Mouse (Mus musculus) neural tube, embryonic 13.5 days (tissue): ENCODE results near the gene Fgf18. TPM values are rescaled to one million over a fixed set of nuclear protein-coding genes. Genes with fewer than 3 reads are reported as not detected.

Source experiments
- ATAC-seq: fragments of 200-750 bp; cut with Nextera tagmentation; 2 replicates; pipeline ENCODE4 v1.8.0; 2017; ENCODE audit warnings: low read depth, mild to moderate bottlenecking, moderate TSS enrichment, moderate library complexity
- H3K27ac ChIP-seq: fragments of 300-500 bp; sonication (generic); replicated peaks from 2 replicates; pipeline ENCODE4 v1.5.1; 2015; ENCODE audit warnings: moderate library complexity, mild to moderate bottlenecking, inconsistent platforms
- H3K27me3 ChIP-seq: fragments of 300-500 bp; sonication (generic); 2 replicates; pipeline ENCODE4 v1.6.1; 2015; ENCODE audit warnings: mild to moderate bottlenecking, inconsistent platforms
- H3K36me3 ChIP-seq: fragments of 300-500 bp; sonication (generic); 2 replicates; pipeline ENCODE4 v1.6.1; 2015; ENCODE audit warnings: mild to moderate bottlenecking, inconsistent platforms
- H3K4me1 ChIP-seq: fragments of 300-500 bp; sonication (generic); replicated peaks from 2 replicates; pipeline ENCODE4 v1.6.1; 2015; ENCODE audit warnings: inconsistent platforms
- H3K4me2 ChIP-seq: fragments of 300-500 bp; sonication (generic); 2 replicates; pipeline ENCODE4 v1.6.1; 2015; ENCODE audit warnings: inconsistent platforms, mild to moderate bottlenecking, moderate library complexity
- H3K4me3 ChIP-seq: fragments of 300-500 bp; sonication (generic); 2 replicates; pipeline ENCODE4 v1.5.1; 2015; ENCODE audit warnings: mild to moderate bottlenecking, inconsistent platforms
- H3K9ac ChIP-seq: fragments of 300-500 bp; sonication (generic); 2 replicates; pipeline ENCODE4 v1.6.1; 2015; ENCODE audit warnings: moderate library complexity, mild to moderate bottlenecking, inconsistent platforms
- H3K9me3 ChIP-seq: fragments of 300-500 bp; sonication (generic); 2 replicates; pipeline ENCODE4 v1.6.1; 2016; ENCODE audit warnings: inconsistent platforms
- WGBS: fragments of 180-500 bp; shearing (Covaris S2); methylation state at CpG from one replicate; pipeline ENCODE4 v1.1.7; 2015; 5-methylcytosine and 5-hydroxymethylcytosine counted together
- polyA plus RNA-seq: library from polyadenylated mRNA; unstranded; fragments of >200 nt; fragmentation: Nextera tagmentation; extraction: Ambion mirVana; gene quantifications from 2 replicates; pipeline ENCODE4 v1.2.1, GENCODE M21; 2015

Fgf18 gene
- polyA plus RNA-seq, 1 experiment from 2014 or later = 10.8 TPM

- Histone ChIP-seq H3K4me1 (peaks cover 45% of the 10 kb centered on the region), H3K4me3 (peak overlapping the region; percentile 67), H3K9me3 (no peaks in the 10 kb centered on the region), H3K4me2 (peak overlapping the region; percentile 86), H3K36me3 (peaks cover 40% of the 10 kb centered on the region), H3K27ac (peak overlapping the region; percentile 88), H3K9ac (peak overlapping the region; percentile 83), H3K27me3 (peaks cover 21% of the 10 kb centered on the region)
- 6% methylated on average over 23 of the region's 23 CpGs for WGBS
- ATAC-seq = peak; percentile 65
Observed at GRCm38 (mm10) chr11:33148338-33149087, 1.3 kb upstream of the Fgf18 start.

- under 1% methylated on average over 80 of the region's 85 CpGs for WGBS
Observed at GRCm38 (mm10) chr11:33147572-33148337, 555 bp upstream of the Fgf18 start.

GRCm38 (mm10) chr11:33146651-33147131, 509 bp downstream of the Fgf18 start:
- Histone ChIP-seq H3K9me3 (no peaks in the 10 kb centered on the region), H3K4me3 (peak overlapping the region; percentile 67), H3K27ac (peak overlapping the region; percentile 88), H3K4me2 (peak overlapping the region; percentile 86), H3K9ac (peak overlapping the region; percentile 83), H3K27me3 (peaks cover 26% of the 10 kb centered on the region), H3K36me3 (peaks cover 23% of the 10 kb centered on the region), H3K4me1 (peaks cover 48% of the 10 kb centered on the region)
- 1% methylated on average over 30 of the region's 30 CpGs for WGBS
- peak; percentile 24 for ATAC-seq

More at GRCm38 (mm10) chr11:33147572-33148337, 555 bp upstream of the Fgf18 start:
- peak; percentile 78 for ATAC-seq
- peaks cover 26% of the 10 kb centered on the region for H3K27me3 ChIP-seq
- H3K27ac ChIP-seq = peak overlapping the region; percentile 88
- peak overlapping the region; percentile 83 for H3K9ac ChIP-seq
- H3K36me3 ChIP-seq = peaks cover 33% of the 10 kb centered on the region
- H3K4me3 ChIP-seq = peak overlapping the region; percentile 67
- peak overlapping the region; percentile 86 for H3K4me2 ChIP-seq
- peaks cover 48% of the 10 kb centered on the region for H3K4me1 ChIP-seq
- no peaks in the 10 kb centered on the region for H3K9me3 ChIP-seq

GRCm38 (mm10) chr11:33146143-33146497, 1.1 kb downstream of the Fgf18 start:
- 7% methylated on average over 9 of the region's 9 CpGs for WGBS
- Histone ChIP-seq H3K36me3 (peaks cover 18% of the 10 kb centered on the region), H3K4me3 (peak overlapping the region; percentile 67), H3K4me2 (peak overlapping the region; percentile 86), H3K27ac (peak overlapping the region; percentile 88; the same call in 1 of the 2 replicates), H3K4me1 (peaks cover 48% of the 10 kb centered on the region), H3K27me3 (peaks cover 26% of the 10 kb centered on the region), H3K9me3 (no peaks in the 10 kb centered on the region), H3K9ac (peak overlapping the region; percentile 83)
- ATAC-seq = peak; percentile 36

GRCm38 (mm10) chr11:33145201-33146142, 1.7 kb downstream of the Fgf18 start:
- Histone ChIP-seq H3K36me3 (peaks cover 11% of the 10 kb centered on the region), H3K27me3 (peaks cover 26% of the 10 kb centered on the region), H3K4me1 (peaks cover 50% of the 10 kb centered on the region), H3K9me3 (no peaks in the 10 kb centered on the region), H3K27ac (no peak overlapping the region), H3K4me2 (peak overlapping the region; percentile 86), H3K9ac (peak overlapping the region; percentile 83), H3K4me3 (peak overlapping the region; percentile 67)
- WGBS = 23% methylated on average over 7 of the region's 7 CpGs
- ATAC-seq = no peak

- Histone ChIP-seq H3K27ac (no peak overlapping the region), H3K4me1 (peaks cover 57% of the 10 kb centered on the region), H3K9me3 (no peaks in the 10 kb centered on the region), H3K27me3 (peaks cover 26% of the 10 kb centered on the region), H3K36me3 (no peaks in the 10 kb centered on the region), H3K9ac (no peak overlapping the region), H3K4me3 (no peak overlapping the region), H3K4me2 (peak overlapping the region; percentile 18; the same call in 1 of the 2 replicates)
- no peak for ATAC-seq
- 8% methylated on average over 9 of the region's 9 CpGs for WGBS
Observed at GRCm38 (mm10) chr11:33143906-33144305, 3.3 kb downstream of the Fgf18 start.

- Histone ChIP-seq H3K4me2 (no peak overlapping the region), H3K27me3 (peaks cover 26% of the 10 kb centered on the region), H3K9me3 (no peaks in the 10 kb centered on the region), H3K4me3 (no peak overlapping the region), H3K9ac (no peak overlapping the region), H3K27ac (no peak overlapping the region), H3K4me1 (peaks cover 52% of the 10 kb centered on the region), H3K36me3 (no peaks in the 10 kb centered on the region)
- WGBS = 93% methylated on average over 1 of the region's 1 CpGs
- no peak for ATAC-seq
Observed at GRCm38 (mm10) chr11:33142801-33143200, 4.4 kb downstream of the Fgf18 start.

GRCm38 (mm10) chr11:33140111-33140460, 7.1 kb downstream of the Fgf18 start:
- H3K4me3 ChIP-seq = no peak overlapping the region
- peaks cover 27% of the 10 kb centered on the region for H3K4me1 ChIP-seq
- no peak overlapping the region for H3K4me2 ChIP-seq
- no peaks in the 10 kb centered on the region for H3K36me3 ChIP-seq
- no peak overlapping the region for H3K9ac ChIP-seq
- no peak for ATAC-seq
- H3K27ac ChIP-seq = no peak overlapping the region
- H3K27me3 ChIP-seq = peaks cover 18% of the 10 kb centered on the region
- H3K9me3 ChIP-seq = no peaks in the 10 kb centered on the region
- 93% methylated on average over 5 of the region's 5 CpGs for WGBS

- H3K4me3 ChIP-seq = no peak overlapping the region
- H3K9me3 ChIP-seq = no peaks in the 10 kb centered on the region
- 77% methylated on average over 9 of the region's 9 CpGs for WGBS
- peaks cover 22% of the 10 kb centered on the region for H3K4me1 ChIP-seq
- H3K36me3 ChIP-seq = no peaks in the 10 kb centered on the region
- peaks cover 14% of the 10 kb centered on the region for H3K27me3 ChIP-seq
- no peak overlapping the region for H3K4me2 ChIP-seq
- no peak for ATAC-seq
- no peak overlapping the region for H3K27ac ChIP-seq
- H3K9ac ChIP-seq = no peak overlapping the region
Observed at GRCm38 (mm10) chr11:33139458-33140110, 7.6 kb downstream of the Fgf18 start.

- peaks cover 13% of the 10 kb centered on the region for H3K4me1 ChIP-seq
- no peak overlapping the region for H3K9ac ChIP-seq
- H3K4me2 ChIP-seq = no peak overlapping the region
- H3K27me3 ChIP-seq = peaks cover 8% of the 10 kb centered on the region
- no peak for ATAC-seq
- no peaks in the 10 kb centered on the region for H3K36me3 ChIP-seq
- 87% methylated on average over 5 of the region's 5 CpGs for WGBS
- H3K9me3 ChIP-seq = no peaks in the 10 kb centered on the region
- no peak overlapping the region for H3K27ac ChIP-seq
- H3K4me3 ChIP-seq = no peak overlapping the region
Observed at GRCm38 (mm10) chr11:33138686-33139085, 8.5 kb downstream of the Fgf18 start.

- peaks cover 24% of the 10 kb centered on the region for H3K4me1 ChIP-seq
- no peaks in the 10 kb centered on the region for H3K27me3 ChIP-seq
- no peaks in the 10 kb centered on the region for H3K9me3 ChIP-seq
- 91% methylated on average over 8 of the region's 8 CpGs for WGBS
- no peaks in the 10 kb centered on the region for H3K36me3 ChIP-seq
- H3K4me3 ChIP-seq = no peak overlapping the region
- H3K9ac ChIP-seq = no peak overlapping the region
- H3K4me2 ChIP-seq = no peak overlapping the region
- no peak overlapping the region for H3K27ac ChIP-seq
- ATAC-seq = no peak
Observed at GRCm38 (mm10) chr11:33134391-33134986, 12.7 kb downstream of the Fgf18 start.
